Mouse (Mus musculus): ENCODE data around the gene Serpinh1.

GRCm38 (mm10) chr7:99392696-99393095 lies 39.7 kb upstream of the Serpinh1 start:
- TF ChIP-seq POLR2A (IDR thresholded peaks at IDR 0.05; ENCODE audit: insufficient read depth, low read length) (no peak), CTCF (IDR thresholded peaks at IDR 0.05; ENCODE audit: low read depth, low read length) (no peak)

All from ES-Bruce4 (cell line).